Mouse (Mus musculus): ENCODE results near the gene Bmp6.

DNA sequence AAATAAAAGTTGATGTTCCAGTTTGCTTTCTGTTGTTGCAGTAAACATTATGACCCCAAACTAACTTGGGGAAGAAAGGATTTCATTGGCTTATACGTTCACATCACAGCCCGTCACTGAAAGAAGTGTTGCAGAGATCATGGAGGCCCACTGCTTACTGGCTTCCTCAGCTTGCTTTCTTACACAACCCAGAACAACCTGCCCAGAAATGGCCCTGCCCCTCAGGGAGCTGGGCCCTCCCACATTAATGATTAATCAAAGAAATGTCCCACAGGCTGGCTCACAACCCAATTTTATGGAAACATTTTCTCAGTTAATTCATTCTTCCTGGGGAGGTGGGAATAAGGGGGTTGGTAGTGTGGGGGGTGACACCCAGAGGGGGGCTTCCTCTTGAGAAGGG, 170.5 kb downstream of the Bmp6 start:
- TF ChIP-seq CTCF (IDR thresholded peaks at IDR 0.05; ENCODE audit: low read depth, low read length) (no peak), EP300 (IDR thresholded peaks at IDR 0.05; ENCODE audit: insufficient read depth, low read depth, low read length) (no peak)

Data from ES-Bruce4 (cell line).